Mouse (Mus musculus): ENCODE data around the gene Akap11.
A peak's percentile ranks its signal among the peaks of the same experiment; 100 is the strongest.

Akap11 gene

DNA sequence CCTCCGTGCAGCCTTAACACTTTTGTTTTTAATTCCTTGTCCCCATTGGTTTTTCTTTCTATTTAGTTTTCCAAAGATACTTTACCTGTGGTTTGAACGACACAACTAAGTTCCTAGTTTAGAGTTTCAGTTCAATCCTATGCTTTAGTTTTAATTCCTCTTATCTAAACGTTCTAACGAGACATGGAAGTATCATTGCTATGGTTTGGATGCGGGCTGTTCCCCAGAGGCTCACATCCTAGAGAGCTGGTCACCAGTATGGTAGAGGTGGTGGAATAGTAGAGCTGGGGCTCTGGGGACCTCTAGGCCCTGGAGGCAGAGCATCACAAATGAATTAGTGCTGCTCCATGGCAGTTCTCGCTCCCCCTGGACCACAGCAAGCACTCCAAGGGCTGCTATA is 9.7 kb downstream of the Akap11 start:
- DNase-seq, result no peak

- no peak for DNase-seq
These were observed 10.1 kb downstream of the Akap11 start for GRCm38 (mm10) chr14:78526475-78526874.

DNA sequence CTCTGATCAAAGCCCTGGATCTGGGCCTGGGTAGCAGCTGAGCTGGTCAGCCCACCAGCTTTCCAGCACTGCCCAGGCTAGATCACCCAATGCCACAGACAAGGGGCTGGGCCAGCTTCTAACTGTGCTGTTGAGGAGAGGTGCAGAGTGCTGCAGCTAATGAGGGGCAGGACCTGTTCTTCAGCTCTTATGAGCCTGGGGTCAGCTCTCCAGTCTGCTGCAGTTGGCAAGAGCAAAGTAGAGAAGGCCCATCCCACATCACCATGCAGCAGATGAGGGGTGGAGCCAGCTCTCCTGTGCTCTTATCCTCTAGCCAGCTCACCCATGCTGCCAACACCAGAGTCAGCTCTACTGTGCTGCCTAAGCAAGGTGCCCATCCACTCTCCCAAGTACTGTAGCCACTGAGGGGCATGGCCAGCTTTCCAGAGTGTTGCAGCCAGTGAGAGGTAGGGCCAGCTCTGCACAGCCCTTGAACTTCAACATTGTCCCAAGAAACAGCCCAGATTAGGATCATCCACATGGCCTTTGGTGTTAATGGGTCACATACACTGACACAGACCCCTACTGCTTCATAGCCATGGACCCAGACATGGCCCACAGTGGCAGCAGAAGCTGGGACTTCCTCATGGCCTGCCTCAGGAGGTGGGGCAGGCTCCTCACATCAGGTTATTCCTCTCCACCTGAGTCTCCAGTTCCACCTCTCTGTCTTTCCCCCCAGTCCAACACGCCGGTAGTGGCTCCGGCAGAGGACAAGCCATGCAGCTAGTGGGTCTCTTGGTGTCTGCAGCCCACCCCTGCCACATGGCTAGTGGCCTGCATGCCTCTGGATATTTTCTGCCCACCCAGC is 10.8 kb downstream of the Akap11 start:
- DNase-seq, result no peak

- no peak for DNase-seq
These were observed 11.5 kb downstream of the Akap11 start for GRCm38 (mm10) chr14:78525059-78525458.

GRCm38 (mm10) chr14:78510713-78511112 is 25.9 kb downstream of the Akap11 start:
- DNase-seq, result no peak

- DNase-seq, result no peak
These were observed 26.8 kb downstream of the Akap11 start for GRCm38 (mm10) chr14:78509791-78510190.

- DNase-seq, result no peak
These were observed 36.0 kb downstream of the Akap11 start for GRCm38 (mm10) chr14:78500578-78500977.

- DNase-seq, result no peak
These were observed 39.9 kb downstream of the Akap11 start for GRCm38 (mm10) chr14:78496691-78497090.

DNA sequence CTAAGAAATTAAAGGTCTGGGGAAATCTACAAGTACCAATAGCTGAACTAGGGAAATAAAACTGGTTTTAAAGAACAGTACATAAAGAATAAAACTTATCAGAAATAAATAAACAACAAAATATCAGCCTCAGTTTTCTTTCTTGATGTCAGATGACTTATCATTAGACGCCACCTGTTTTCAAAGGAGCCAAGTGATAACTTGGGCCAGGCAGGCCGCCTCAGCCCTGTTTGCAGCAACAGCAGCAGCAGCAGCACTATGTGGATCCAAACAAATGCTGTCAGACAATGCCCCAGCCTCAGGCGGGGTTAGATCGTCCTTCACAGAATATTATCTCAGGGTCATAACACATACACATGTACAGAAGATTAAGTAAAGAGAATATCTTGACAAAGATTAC is 41.4 kb downstream of the Akap11 start:
- no peak for DNase-seq

GRCm38 (mm10) chr14:78492602-78493001 is 44.0 kb downstream of the Akap11 start:
- DNase-seq, result no peak

GRCm38 (mm10) chr14:78491432-78491831 is 45.2 kb downstream of the Akap11 start:
- DNase-seq, result no peak

- DNase-seq, result peak; percentile 24
These were observed 54.0 kb downstream of the Akap11 start for GRCm38 (mm10) chr14:78482385-78483231.

GRCm38 (mm10) chr14:78474058-78474457 is 62.5 kb downstream of the Akap11 start:
- DNase-seq, result no peak

- DNase-seq, result no peak
These were observed 65.9 kb downstream of the Akap11 start for GRCm38 (mm10) chr14:78470714-78471113.

- no peak for DNase-seq
These were observed 67.6 kb downstream of the Akap11 start for GRCm38 (mm10) chr14:78468991-78469390.

DNA sequence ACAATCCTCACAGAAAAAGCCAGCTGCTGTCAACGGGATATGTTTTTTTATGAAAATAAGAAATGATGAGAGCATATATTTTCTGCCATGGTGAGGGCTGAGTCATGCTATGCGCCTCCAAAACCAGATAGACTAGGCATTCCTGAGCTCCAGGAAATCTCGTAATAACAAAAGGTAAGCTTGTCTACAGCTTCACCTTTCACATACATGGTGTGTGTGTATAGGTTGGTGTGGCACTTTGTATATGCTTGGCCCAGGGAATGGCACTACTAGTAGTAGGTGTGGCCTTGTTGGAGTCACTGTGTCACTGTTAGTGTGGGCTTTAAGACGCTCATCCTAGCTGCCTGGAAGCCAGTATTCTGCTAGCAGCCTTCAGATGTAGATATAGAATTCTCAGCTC is 68.6 kb downstream of the Akap11 start:
- no peak for DNase-seq

GRCm38 (mm10) chr14:78464353-78464752 is 72.3 kb downstream of the Akap11 start:
- DNase-seq, result no peak

GRCm38 (mm10) chr14:78459121-78459520 is 77.5 kb downstream of the Akap11 start:
- no peak for DNase-seq

DNA sequence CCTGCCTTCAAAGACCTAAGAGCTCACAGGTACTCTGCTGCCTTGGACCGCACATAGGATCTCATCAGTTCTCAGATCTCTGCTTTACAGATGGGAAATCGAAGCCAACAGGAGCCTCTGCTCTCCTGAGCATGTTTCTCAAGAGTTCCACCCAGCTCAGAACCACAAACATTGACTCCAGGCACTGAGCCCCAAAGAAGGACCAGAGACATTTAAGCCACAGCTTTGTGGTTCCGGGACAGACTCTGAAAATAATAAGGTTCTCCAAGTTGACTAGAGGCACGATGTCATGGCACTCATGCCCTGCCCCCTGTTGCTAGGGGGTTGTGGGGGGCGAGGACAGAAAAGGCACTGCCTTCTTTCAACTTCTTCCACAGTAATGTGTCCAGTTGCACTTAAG is 77.9 kb downstream of the Akap11 start:
- no peak for DNase-seq

GRCm38 (mm10) chr14:78454970-78455369 is 81.6 kb downstream of the Akap11 start:
- no peak for DNase-seq

DNA sequence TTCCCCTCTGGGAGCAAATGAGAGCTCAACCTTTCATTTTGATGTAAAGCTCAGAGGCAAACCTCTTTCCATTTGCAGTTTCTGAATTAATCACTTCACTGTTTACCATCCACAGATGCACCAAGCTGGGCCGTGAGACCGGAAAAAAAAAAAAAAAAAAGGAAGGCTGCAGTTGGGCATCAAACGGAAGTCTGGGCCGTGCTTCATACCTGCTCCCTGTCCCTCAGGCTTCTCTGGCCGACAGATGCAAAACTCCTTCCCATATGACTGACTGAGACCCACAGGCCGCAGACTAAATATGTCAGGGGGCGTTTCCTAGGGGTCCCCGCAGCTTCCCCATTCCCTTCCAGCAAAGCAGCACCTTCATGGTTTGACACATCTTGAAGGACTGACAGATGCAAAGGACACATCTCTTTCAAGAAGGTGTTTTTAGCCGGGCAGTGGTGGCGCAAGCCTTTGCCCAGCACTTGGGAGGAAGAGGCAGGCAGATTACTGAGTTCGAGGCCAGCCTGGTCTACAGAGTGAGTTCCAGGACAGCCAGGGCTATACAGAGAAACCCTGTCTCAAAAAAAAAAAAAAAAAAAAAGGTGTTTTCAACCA is 87.7 kb downstream of the Akap11 start:
- no peak for DNase-seq

DNA sequence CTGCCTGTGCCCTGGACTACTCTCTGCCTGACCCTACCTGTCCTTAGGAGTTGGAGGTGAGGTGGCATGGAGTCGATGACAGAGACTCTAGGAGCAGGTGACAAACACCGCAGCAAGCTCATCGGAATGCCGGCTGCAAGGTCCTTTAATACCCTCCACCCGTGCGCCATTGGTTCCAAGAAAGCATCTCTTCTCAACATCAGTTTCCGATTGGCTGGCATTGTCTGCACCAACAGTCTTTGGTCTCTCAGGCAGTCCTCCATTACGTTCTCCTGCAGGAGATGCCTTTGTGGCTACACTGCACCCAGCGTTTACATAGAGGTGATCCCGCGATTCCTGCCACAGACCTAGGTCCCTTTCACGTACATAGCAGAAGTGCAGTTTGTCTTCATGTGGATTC is 88.6 kb downstream of the Akap11 start:
- DNase-seq, result no peak

- DNase-seq, result no peak
These were observed 89.1 kb downstream of the Akap11 start for GRCm38 (mm10) chr14:78447542-78447941.

Measured in cerebellum, adult 9-10 months (tissue).